Mouse (Mus musculus) forebrain, embryonic 16.5 days (tissue): ENCODE results near the gene Cmtm4. TPM values are rescaled to one million over a fixed set of nuclear protein-coding genes. Genes with fewer than 3 reads are reported as not detected.
"Not testable (repeated sequence)": the region's sequence is repeated elsewhere in the genome, so short reads cannot be mapped to it uniquely, and the experiment has no call there.

Experiments used
- ATAC-seq: fragments of 200-750 bp; cut with Nextera tagmentation; 2 replicates; pipeline ENCODE4 v1.8.0; 2017; ENCODE audit warnings: mild to moderate bottlenecking, moderate library complexity
- H3K27ac ChIP-seq: fragments of 300-500 bp; sonication (generic); 2 replicates; pipeline ENCODE4 v1.5.1; 2014; ENCODE audit warnings: low read length, control low read depth
- H3K27me3 ChIP-seq: fragments of 300-500 bp; sonication (generic); replicated peaks from 2 replicates; pipeline ENCODE4 v1.6.1; 2014; ENCODE audit warnings: low read length; ENCODE audit not compliant: control insufficient read depth, insufficient read depth
- H3K36me3 ChIP-seq: fragments of 300-500 bp; sonication (generic); 2 replicates; pipeline ENCODE4 v1.6.1; 2014; ENCODE audit not compliant: control insufficient read depth, insufficient read depth
- H3K4me1 ChIP-seq: fragments of 300-500 bp; sonication (generic); replicated peaks from 2 replicates; pipeline ENCODE4 v1.6.1; 2014; ENCODE audit warnings: low read length; ENCODE audit not compliant: control insufficient read depth, insufficient read depth
- H3K4me2 ChIP-seq: fragments of 300-500 bp; sonication (generic); 2 replicates; pipeline ENCODE4 v1.6.1; 2014; ENCODE audit warnings: mild to moderate bottlenecking, low read length, control low read depth
- H3K4me3 ChIP-seq: fragments of 300-500 bp; sonication (generic); replicated peaks from 2 replicates; pipeline ENCODE4 v1.5.1; 2014; ENCODE audit warnings: mild to moderate bottlenecking, low read length, control low read depth
- H3K9ac ChIP-seq: fragments of 300-500 bp; sonication (generic); replicated peaks from 2 replicates; pipeline ENCODE4 v1.6.1; 2014; ENCODE audit warnings: low read depth, low read length, control low read depth
- H3K9me3 ChIP-seq: fragments of 300-500 bp; sonication (generic); 2 replicates; pipeline ENCODE4 v1.6.1; 2016; ENCODE audit warnings: low read length; ENCODE audit not compliant: control insufficient read depth
- WGBS: fragments of 180-500 bp; shearing (Covaris S2); extraction: QIAGEN DNeasy Blood & Tissue Kit; methylation state at CpG from one replicate; pipeline ENCODE4 v1.1.7; 2014; 5-methylcytosine and 5-hydroxymethylcytosine counted together
- polyA plus RNA-seq: library from polyadenylated mRNA; unstranded; fragments of >200 nt; fragmentation: Nextera tagmentation; extraction: Ambion mirVana; gene quantifications from 2 replicates; pipeline ENCODE4 v1.2.1, GENCODE M21; 2015

Cmtm4 gene
- polyA plus RNA-seq, 1 experiment from 2014 or later: 2.8 TPM

- Histone ChIP-seq H3K4me1 (peaks cover 14% of the 10 kb centered on the region), H3K36me3 (no peaks in the 10 kb centered on the region), H3K9me3 (no peaks in the 10 kb centered on the region), H3K27me3 (no peaks in the 10 kb centered on the region), H3K4me2 (peak overlapping the region; percentile 88), H3K9ac (peak overlapping the region; percentile 77), H3K4me3 (peak overlapping the region; percentile 69), H3K27ac (no peak overlapping the region)
- 1% methylated on average over 6 of the region's 6 CpGs for WGBS
- 0 out of 2 replicates have a peak, but pooled peaks have one; percentile 1 for ATAC-seq
Observed at GRCm38 (mm10) chr8:104339983-104340232, 55.7 kb downstream of the Cmtm4 start.

DNA sequence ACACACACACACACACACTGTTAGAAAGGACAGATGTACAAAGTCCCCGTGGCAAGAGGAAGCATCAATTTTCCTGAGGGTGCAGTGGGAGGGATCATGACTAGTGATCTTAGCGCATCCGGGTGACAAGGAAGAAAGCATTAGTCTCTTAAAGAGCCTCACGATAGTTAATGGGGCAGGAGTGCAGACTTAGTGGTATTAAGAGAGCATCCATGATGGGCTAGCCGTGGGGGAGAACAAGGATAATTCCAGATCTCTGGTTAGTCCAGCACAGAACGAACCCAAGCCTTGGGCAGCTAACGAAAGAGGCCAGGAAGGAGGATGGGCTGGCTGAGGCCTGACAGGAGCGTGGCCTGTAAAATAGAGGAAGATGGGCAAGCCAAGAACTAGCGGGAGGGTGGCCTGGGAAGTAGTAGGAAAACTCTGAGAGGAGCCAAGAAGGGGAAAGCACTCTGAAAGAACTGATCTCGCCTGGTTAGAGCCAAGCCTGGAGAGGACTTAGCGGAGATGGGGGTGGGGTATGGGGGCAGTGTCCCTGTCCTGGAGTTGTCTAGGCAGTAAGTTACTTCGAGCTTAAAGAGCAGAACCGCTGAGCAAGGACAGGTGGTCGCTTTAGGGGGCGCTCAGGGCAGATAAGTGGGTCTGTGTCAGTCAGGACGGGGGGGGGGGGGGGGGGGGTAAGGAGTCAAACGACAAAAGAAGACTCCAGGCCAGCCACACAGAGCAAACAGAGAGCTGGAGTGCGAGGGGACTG lies 56.2 kb downstream of the Cmtm4 start, which contains the start of gene Cmtm3:
Cmtm3 (plus strand) TSS at position 182 of the 754 bp plus-strand sequence.
- H3K9ac ChIP-seq: peak within 1 kb of the TSS; percentile 77
- no peaks in the 10 kb centered on the region for H3K27me3 ChIP-seq
- peak within 1 kb of the TSS; percentile 88 for H3K4me2 ChIP-seq
- H3K27ac ChIP-seq: no peak within 1 kb of the TSS
- H3K9me3 ChIP-seq: no peaks in the 10 kb centered on the region
- H3K36me3 ChIP-seq: no peaks in the 10 kb centered on the region
- peaks cover 14% of the 10 kb centered on the region for H3K4me1 ChIP-seq
- no peak for ATAC-seq
- 14% methylated on average over 16 of the region's 18 CpGs for WGBS
- peak within 1 kb of the TSS; percentile 69 for H3K4me3 ChIP-seq

GRCm38 (mm10) chr8:104337890-104338289 lies 57.7 kb downstream of the Cmtm4 start:
- no peak for ATAC-seq
- Histone ChIP-seq H3K36me3 (no peaks in the 10 kb centered on the region), H3K9ac (no peak overlapping the region), H3K27ac (no peak overlapping the region), H3K4me3 (no peak overlapping the region), H3K27me3 (no peaks in the 10 kb centered on the region), H3K4me1 (peaks cover 14% of the 10 kb centered on the region), H3K9me3 (no peaks in the 10 kb centered on the region), H3K4me2 (no peak overlapping the region)
- 47% methylated on average over 3 of the region's 3 CpGs for WGBS

DNA sequence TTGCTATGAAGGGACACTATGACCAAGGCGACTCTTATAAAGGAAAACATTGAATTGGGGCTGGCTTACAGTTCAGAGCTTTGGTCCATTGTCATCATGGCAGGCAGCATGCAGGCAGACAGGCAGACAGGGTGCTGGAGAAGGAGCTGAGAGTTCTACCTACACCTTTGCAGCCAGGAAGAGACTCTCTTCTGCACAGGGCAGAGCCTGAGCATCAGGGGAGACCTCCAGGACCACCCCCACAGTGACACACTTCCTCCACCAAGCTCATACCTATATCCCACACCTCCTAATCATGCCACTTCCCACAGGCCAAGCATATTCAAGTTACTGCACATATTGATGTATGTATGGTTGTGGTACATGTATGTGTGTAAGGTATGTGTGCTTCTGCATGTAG lies 58.8 kb downstream of the Cmtm4 start:
- Histone ChIP-seq H3K4me3 (no peak overlapping the region), H3K4me2 (no peak overlapping the region), H3K36me3 (no peaks in the 10 kb centered on the region), H3K27ac (no peak overlapping the region), H3K4me1 (peaks cover 14% of the 10 kb centered on the region), H3K9me3 (no peaks in the 10 kb centered on the region), H3K9ac (no peak overlapping the region), H3K27me3 (no peaks in the 10 kb centered on the region)
- no peak for ATAC-seq
- WGBS: 88% methylated on average over 1 of the region's 1 CpGs

GRCm38 (mm10) chr8:104334196-104334595 lies 61.4 kb downstream of the Cmtm4 start:
- no peaks in the 10 kb centered on the region for H3K4me1 ChIP-seq
- H3K9me3 ChIP-seq: no peaks in the 10 kb centered on the region
- no peak overlapping the region for H3K27ac ChIP-seq
- no peak overlapping the region for H3K4me3 ChIP-seq
- no peak for ATAC-seq
- no peaks in the 10 kb centered on the region for H3K36me3 ChIP-seq
- no peak overlapping the region for H3K9ac ChIP-seq
- no peaks in the 10 kb centered on the region for H3K27me3 ChIP-seq
- WGBS: 70% methylated on average over 1 of the region's 1 CpGs
- no peak overlapping the region for H3K4me2 ChIP-seq

- Histone ChIP-seq H3K4me1 (no peaks in the 10 kb centered on the region), H3K36me3 (no peaks in the 10 kb centered on the region), H3K9me3 (no peaks in the 10 kb centered on the region), H3K27me3 (no peaks in the 10 kb centered on the region), H3K4me2 (no peak overlapping the region), H3K27ac (no peak overlapping the region), H3K9ac (no peak overlapping the region), H3K4me3 (no peak overlapping the region)
- WGBS: 75% methylated on average over 5 of the region's 5 CpGs
- ATAC-seq: no peak
Observed at GRCm38 (mm10) chr8:104333786-104334185, 61.8 kb downstream of the Cmtm4 start.

GRCm38 (mm10) chr8:104332665-104333631 lies 62.7 kb downstream of the Cmtm4 start:
- Histone ChIP-seq H3K9ac (no peak overlapping the region), H3K27ac (no peak overlapping the region), H3K27me3 (no peaks in the 10 kb centered on the region), H3K4me1 (no peaks in the 10 kb centered on the region), H3K9me3 (no peaks in the 10 kb centered on the region), H3K36me3 (no peaks in the 10 kb centered on the region), H3K4me3 (no peak overlapping the region), H3K4me2 (no peak overlapping the region)
- ATAC-seq: no peak
- 74% methylated on average over 5 of the region's 5 CpGs for WGBS

DNA sequence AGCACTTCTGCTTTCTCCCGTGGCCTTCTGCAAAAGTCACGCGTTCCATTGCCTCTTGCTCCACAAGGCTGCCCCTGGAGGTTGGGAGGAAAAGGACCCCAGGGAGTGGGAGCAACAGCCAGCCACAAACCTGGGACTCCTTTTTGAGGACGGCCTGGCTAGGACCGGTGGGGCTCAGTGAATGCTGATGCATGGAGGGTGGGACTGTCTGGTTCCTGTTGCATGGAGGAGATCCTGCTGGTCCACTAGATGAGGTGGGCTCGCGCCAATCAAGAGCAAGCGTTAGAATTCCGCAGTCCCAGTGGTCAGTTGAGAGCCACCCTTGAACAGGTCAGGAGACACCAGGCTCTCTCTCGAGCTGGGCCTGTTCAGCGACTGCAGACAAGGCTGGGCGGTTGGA lies 73.7 kb downstream of the Cmtm4 start, which contains the start of gene Cmtm2b:
Cmtm2b (plus strand) TSS at position 301 of the 400 bp plus-strand sequence.
- not testable (repeated sequence) for ATAC-seq, H3K27ac ChIP-seq, H3K4me2 ChIP-seq, H3K4me1 ChIP-seq, H3K27me3 ChIP-seq, H3K9me3 ChIP-seq, H3K9ac ChIP-seq, H3K36me3 ChIP-seq, H3K4me3 ChIP-seq
- 93% methylated on average over 12 of the region's 12 CpGs for WGBS

DNA sequence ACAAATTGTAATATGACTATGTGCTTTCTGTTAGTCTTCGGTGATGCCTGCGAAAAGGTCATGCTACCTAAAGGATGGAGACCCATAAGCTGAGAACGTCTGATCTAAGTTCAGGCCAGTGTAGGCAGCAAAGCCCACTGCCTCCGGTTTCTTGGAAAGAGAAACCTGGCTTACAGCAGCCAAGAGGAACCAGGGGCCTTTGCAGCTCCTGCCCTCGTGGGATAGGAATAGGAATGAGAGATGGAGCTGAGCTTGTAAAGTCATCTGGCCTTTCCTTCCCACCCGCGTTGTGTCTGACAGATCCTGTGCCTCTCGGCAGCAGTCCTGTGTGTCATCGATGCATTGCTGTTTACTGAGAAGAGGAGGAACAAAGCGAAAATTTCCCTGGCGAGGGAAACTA lies 74.3 kb downstream of the Cmtm4 start, which contains the start of gene Gm11020:
Gm11020 (plus strand) TSS at position 301 of the 400 bp plus-strand sequence.
- not testable (repeated sequence) for H3K4me2 ChIP-seq, ATAC-seq, H3K4me3 ChIP-seq, H3K4me1 ChIP-seq, H3K36me3 ChIP-seq, H3K27me3 ChIP-seq, H3K9ac ChIP-seq, H3K27ac ChIP-seq, H3K9me3 ChIP-seq
- WGBS: 90% methylated on average over 8 of the region's 11 CpGs
